Mouse (Mus musculus): Measurements from ENCODE around the gene Dmbx1. TPM values are rescaled to one million over a fixed set of nuclear protein-coding genes. Genes with fewer than 3 reads are reported as not detected.

The Dmbx1 gene
- total RNA-seq (2014; rRNA removed), result 9.6 and 10.3 TPM in 2 replicates
- polyA plus RNA-seq (2015; fragmentation: Nextera tagmentation; extraction: Ambion mirVana), result 7.7 and 8.7 TPM in 2 replicates

GRCm38 (mm10) chr4:115939295-115940102 lies at the start of gene Dmbx1:
Gene Dmbx1, minus strand, starts transcription at chr4:115939926.
- TF ChIP-seq CTCF (IDR thresholded peaks at IDR 0.05), result no peak
- WGBS, result under 1% methylated on average over 70 of the region's 71 CpGs
- DNase-seq (ENCODE audit: low spot score) (no peak), ATAC-seq (ENCODE audit: low FRiP score) (0 out of 2 replicates have a peak, but pooled peaks have one; percentile 26)
- Histone ChIP-seq H3K27me3 (ENCODE audit: insufficient read depth, low read length) (peaks cover 71% of the 10 kb centered on the region), H3K4me2 (ENCODE audit: low read depth, low read length, poor library complexity, severe bottlenecking) (peak within 1 kb of the TSS; percentile 39), H3K36me3 (ENCODE audit: insufficient read depth, low read length) (no peaks in the 10 kb centered on the region), H3K4me3 (ENCODE audit: low read depth, low read length) (peak within 1 kb of the TSS; percentile 25), H3K27ac (ENCODE audit: low read depth, low read length) (no peak within 1 kb of the TSS), H3K9me3 (ENCODE audit: low read length) (no peaks in the 10 kb centered on the region), H3K4me1 (ENCODE audit: insufficient read depth, low read length) (0 out of 2 replicates have a peak, but pooled peaks cover 4% of the 10 kb centered on the region), H3K9ac (replicated peaks; ENCODE audit: low read length, poor library complexity, severe bottlenecking) (no peak within 1 kb of the TSS)

GRCm38 (mm10) chr4:115989382-115989781 lies 49.7 kb upstream of the Dmbx1 start:
- no peak for ATAC-seq (ENCODE audit: low FRiP score)

GRCm38 (mm10) chr4:115987858-115988530 lies 48.3 kb upstream of the Dmbx1 start:
- no peaks in the 10 kb centered on the region for H3K9me3 ChIP-seq (ENCODE audit: low read length)
- ATAC-seq (ENCODE audit: low FRiP score) (no peak), DNase-seq (ENCODE audit: low spot score) (no peak)
- H3K4me1 ChIP-seq (ENCODE audit: insufficient read depth, low read length), result no peaks in the 10 kb centered on the region
- TF ChIP-seq CTCF (IDR thresholded peaks at IDR 0.05), result no peak
- H3K9ac ChIP-seq (replicated peaks; ENCODE audit: low read length, poor library complexity, severe bottlenecking), result no peak overlapping the region
- H3K36me3 ChIP-seq (ENCODE audit: insufficient read depth, low read length), result no peaks in the 10 kb centered on the region
- 0 out of 2 replicates have a peak, but pooled peaks cover 3% of the 10 kb centered on the region for H3K27me3 ChIP-seq (ENCODE audit: insufficient read depth, low read length)
- no peak overlapping the region for H3K27ac ChIP-seq (ENCODE audit: low read depth, low read length)
- 85% methylated on average over 5 of the region's 5 CpGs for WGBS
- H3K4me2 ChIP-seq (ENCODE audit: low read depth, low read length, poor library complexity, severe bottlenecking), result no peak overlapping the region
- H3K4me3 ChIP-seq (ENCODE audit: low read depth, low read length), result no peak overlapping the region

More at GRCm38 (mm10) chr4:115989382-115989781, 49.7 kb upstream of the Dmbx1 start:
- DNase-seq (ENCODE audit: low spot score), result no peak
- H3K4me2 ChIP-seq (ENCODE audit: low read depth, low read length, poor library complexity, severe bottlenecking), result no peak overlapping the region
- H3K9me3 ChIP-seq (ENCODE audit: low read length), result no peaks in the 10 kb centered on the region
- no peak for TF ChIP-seq CTCF (IDR thresholded peaks at IDR 0.05)
- 85% methylated on average over 7 of the region's 7 CpGs for WGBS
- no peaks in the 10 kb centered on the region for H3K36me3 ChIP-seq (ENCODE audit: insufficient read depth, low read length)
- no peak overlapping the region for H3K27ac ChIP-seq (ENCODE audit: low read depth, low read length)
- H3K27me3 ChIP-seq (ENCODE audit: insufficient read depth, low read length), result 0 out of 2 replicates have a peak, but pooled peaks cover 2% of the 10 kb centered on the region
- no peak overlapping the region for H3K9ac ChIP-seq (replicated peaks; ENCODE audit: low read length, poor library complexity, severe bottlenecking)
- H3K4me1 ChIP-seq (ENCODE audit: insufficient read depth, low read length), result no peaks in the 10 kb centered on the region
- no peak overlapping the region for H3K4me3 ChIP-seq (ENCODE audit: low read depth, low read length)

- ATAC-seq (ENCODE audit: low FRiP score) (no peak), DNase-seq (ENCODE audit: low spot score) (no peak)
- H3K4me3 ChIP-seq (ENCODE audit: low read depth, low read length), result no peak overlapping the region
- TF ChIP-seq CTCF (IDR thresholded peaks at IDR 0.05), result no peak
- H3K4me1 ChIP-seq (ENCODE audit: insufficient read depth, low read length), result no peaks in the 10 kb centered on the region
- WGBS, result 75% methylated on average over 1 of the region's 1 CpGs
- no peak overlapping the region for H3K4me2 ChIP-seq (ENCODE audit: low read depth, low read length, poor library complexity, severe bottlenecking)
- H3K9me3 ChIP-seq (ENCODE audit: low read length), result no peaks in the 10 kb centered on the region
- 0 out of 2 replicates have a peak, but pooled peaks cover 3% of the 10 kb centered on the region for H3K27me3 ChIP-seq (ENCODE audit: insufficient read depth, low read length)
- no peak overlapping the region for H3K27ac ChIP-seq (ENCODE audit: low read depth, low read length)
- no peak overlapping the region for H3K9ac ChIP-seq (replicated peaks; ENCODE audit: low read length, poor library complexity, severe bottlenecking)
- no peaks in the 10 kb centered on the region for H3K36me3 ChIP-seq (ENCODE audit: insufficient read depth, low read length)
Measured at GRCm38 (mm10) chr4:115987436-115987835, 47.7 kb upstream of the Dmbx1 start.

- 50% methylated on average over 8 of the region's 8 CpGs for WGBS
- ATAC-seq (ENCODE audit: low FRiP score) (no peak), DNase-seq (ENCODE audit: low spot score) (no peak)
- H3K4me2 ChIP-seq (ENCODE audit: low read depth, low read length, poor library complexity, severe bottlenecking), result no peak overlapping the region
- TF ChIP-seq CTCF (IDR thresholded peaks at IDR 0.05), result peak; percentile 55
- no peak overlapping the region for H3K27ac ChIP-seq (ENCODE audit: low read depth, low read length)
- peaks cover 21% of the 10 kb centered on the region for H3K27me3 ChIP-seq (ENCODE audit: insufficient read depth, low read length)
- no peaks in the 10 kb centered on the region for H3K36me3 ChIP-seq (ENCODE audit: insufficient read depth, low read length)
- no peaks in the 10 kb centered on the region for H3K9me3 ChIP-seq (ENCODE audit: low read length)
- H3K9ac ChIP-seq (replicated peaks; ENCODE audit: low read length, poor library complexity, severe bottlenecking), result no peak overlapping the region
- H3K4me1 ChIP-seq (ENCODE audit: insufficient read depth, low read length), result no peaks in the 10 kb centered on the region
- no peak overlapping the region for H3K4me3 ChIP-seq (ENCODE audit: low read depth, low read length)
Measured at GRCm38 (mm10) chr4:115984967-115985366, 45.2 kb upstream of the Dmbx1 start.

All from midbrain, postnatal 0 days (tissue).